Mouse (Mus musculus) MN1 (cell line): ENCODE measurements at regions not wholly inside any gene's neighbourhood (a gene's known extent, or its start where the extent isn't known, plus 50 kb on each side); places are given as distances from the start of the nearest gene placed in this dataset.

Source experiments
- DNase-seq: peaks from one replicate; pipeline ENCODE4 v3.0.0-alpha.2; 2016; ENCODE audit warnings: low spot score

GRCm38 (mm10) chr4:152928422-152928985, 450.8 kb upstream of the Kcnab2 start:
- DNase-seq = no peak

DNA sequence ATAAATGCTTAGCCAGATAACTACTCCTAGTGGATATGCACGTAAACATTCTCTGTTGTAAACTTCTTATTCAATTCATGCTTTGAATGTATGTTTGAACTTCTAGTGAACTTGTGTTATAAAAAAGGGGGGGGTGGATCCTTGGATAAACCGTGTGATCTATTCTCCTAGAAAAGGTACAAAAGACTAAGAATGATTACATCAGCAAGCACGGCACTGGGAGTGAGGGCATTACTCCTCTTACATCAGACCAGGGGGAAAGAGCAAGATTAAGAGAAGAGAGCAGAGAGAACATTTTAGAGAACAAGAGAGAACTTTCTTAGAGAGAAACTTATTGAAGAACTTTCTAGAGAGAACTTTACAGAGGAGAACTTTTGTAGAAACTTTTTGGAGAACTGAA, 442.6 kb upstream of the Kcnab2 start:
- no peak for DNase-seq

DNA sequence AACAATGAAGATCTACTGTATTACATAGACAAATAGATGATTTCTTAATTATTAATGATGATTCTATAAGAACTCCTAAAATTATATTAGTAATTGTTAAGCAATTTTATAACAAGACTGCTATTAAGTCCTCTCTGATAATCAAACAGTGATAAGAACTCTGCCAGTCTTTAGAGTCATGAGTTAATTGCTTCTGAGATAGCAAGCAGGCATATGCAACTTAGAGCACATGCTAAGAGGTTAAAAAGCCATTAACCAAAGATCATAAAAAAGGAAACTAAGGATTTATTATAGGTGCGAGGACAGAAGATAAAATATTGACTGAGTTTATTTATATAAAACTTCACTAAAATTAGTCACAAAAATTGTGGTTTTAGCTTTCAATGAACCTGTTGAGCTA, 442.2 kb upstream of the Kcnab2 start:
- no peak for DNase-seq

DNA sequence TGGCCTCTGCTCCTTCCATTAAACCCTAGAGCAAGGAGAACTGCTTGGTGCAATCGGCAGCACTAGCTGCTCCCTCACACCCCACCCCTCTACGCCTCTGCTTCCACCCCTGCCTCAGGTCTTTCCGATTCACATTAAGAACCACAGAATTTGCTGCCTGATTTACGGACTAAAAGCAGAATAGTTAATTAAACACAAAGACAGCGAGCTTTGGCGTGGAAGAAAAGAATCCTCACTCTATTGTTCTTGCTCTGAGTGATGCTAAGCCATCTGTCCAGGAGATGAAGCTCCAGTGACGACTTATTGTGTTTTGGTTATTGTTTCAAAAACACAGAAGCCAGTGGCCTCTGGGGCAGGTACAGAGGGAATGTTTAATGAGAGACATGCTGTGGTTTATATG, 438.9 kb upstream of the Kcnab2 start:
- DNase-seq = no peak

DNA sequence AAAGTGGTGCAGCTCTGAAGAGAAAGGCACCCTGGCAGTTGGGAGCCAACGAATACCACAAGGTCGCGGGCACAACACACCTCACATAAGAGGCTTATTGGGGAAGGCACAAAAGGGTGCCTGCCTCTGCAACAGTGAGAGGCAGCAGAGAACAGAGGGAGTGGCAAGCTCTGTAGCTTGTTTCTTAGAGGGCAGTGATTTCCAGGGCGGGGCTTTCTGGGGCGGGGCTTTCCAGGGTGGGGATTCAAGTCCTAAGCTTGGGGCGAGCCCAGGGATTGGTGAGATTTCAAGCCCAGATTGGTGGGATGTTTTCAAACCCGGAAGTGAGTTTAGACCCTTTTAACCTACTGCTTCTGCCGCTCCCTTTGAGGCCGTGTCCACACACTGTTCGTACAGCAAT, 435.8 kb upstream of the Kcnab2 start:
- no peak for DNase-seq

DNA sequence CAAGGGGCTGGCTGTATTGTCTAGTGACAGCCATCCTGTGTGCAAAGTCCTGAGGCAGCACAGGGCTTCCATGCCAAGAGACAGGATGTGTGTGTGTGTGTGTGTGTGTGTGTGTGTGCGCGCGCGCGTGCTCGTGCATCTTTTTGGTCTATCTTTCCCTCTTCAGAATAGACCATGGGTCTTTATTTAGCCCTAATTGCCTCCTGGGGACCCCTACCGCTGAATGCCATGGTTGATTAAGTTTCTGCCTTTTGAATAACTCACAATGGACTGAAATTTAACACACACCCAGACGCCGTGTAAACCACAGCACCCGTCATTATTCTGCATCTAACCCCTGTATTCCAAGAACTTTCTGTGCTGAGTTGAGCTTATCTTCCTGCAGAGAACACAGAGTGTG, 435.2 kb upstream of the Kcnab2 start:
- no peak for DNase-seq

- DNase-seq = no peak
Measured at GRCm38 (mm10) chr4:152908235-152908634, 430.6 kb upstream of the Kcnab2 start.

DNA sequence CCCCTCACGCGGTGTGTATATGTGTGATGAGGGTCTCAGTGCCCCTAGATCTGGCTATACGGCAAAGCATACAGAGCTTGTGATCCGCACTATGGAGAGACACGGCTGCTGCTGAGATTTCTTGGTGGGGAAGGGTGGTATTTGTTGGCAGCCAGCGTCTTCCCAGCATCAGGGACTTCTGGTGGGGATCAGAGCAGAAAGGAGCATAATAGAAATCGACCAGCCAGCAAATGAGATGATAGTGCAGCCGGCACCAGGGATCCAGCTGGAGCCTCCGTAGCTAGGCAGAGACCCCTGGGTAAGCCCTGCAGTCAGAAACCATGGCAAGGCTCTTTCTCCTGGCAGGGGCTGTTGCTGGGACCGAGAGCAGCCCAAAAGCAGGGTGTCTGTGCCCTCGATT, 425.2 kb upstream of the Kcnab2 start:
- DNase-seq = no peak

DNA sequence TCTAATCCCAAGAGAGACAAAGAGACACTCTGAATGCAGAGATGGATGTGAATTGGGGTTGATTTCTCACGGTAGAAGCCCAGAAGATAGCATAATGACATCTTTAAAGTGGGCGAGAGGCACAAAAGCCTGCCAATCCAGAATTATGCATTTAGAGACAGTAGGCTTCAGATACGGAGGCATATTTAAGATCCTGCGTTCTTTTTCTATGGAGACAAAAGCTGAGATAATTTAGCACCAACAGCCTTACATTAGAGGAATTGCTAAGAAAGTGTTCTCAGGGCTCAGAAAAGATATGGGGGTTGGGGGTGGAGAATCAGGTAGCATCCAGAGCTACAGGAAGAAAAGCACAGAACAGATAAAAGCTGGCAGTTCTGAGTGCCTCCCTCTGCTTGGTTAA, 422.4 kb upstream of the Kcnab2 start:
- no peak for DNase-seq

GRCm38 (mm10) chr4:152895076-152895475, 417.4 kb upstream of the Kcnab2 start:
- DNase-seq = no peak

DNA sequence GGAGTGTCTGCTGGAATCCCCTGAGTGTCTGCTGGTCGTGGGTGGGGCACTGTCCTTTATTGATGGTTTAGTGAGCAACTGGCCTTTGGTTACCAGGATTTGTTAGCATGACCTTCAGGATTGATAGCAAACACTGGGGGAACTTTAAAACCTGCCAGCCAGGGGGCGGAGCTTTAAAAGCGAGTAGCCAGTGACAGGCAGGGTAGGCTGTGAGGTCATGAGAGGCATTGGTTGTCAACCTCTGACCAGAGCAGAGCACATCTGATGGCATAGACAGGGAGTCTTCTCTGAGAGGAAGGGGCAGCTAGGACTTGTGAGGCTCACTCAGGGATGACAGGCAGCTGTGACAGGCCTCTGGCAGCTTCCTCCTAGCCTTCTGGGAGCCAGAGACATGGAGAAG, 415.3 kb upstream of the Kcnab2 start:
- no peak for DNase-seq

DNA sequence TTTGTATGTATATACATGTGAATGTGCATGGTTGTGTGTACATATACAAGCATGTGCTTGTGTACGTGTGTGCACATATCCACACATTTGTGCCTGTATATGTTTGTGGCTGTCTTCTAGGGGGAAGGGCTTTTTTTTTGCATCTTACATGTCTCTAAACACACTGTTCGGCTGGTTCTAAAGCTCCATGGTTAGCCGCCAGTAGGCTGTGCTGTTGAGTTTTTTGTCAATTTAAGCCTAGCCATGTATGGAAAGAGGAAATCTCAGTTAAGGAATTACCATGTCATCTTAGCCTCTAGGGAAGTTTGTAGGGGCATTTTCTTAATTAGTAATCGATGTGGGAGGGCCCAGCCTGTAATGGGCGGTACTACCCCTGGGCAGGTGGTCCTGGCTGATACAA, 411.5 kb upstream of the Kcnab2 start:
- DNase-seq = no peak

GRCm38 (mm10) chr4:152888306-152888705, 410.6 kb upstream of the Kcnab2 start:
- DNase-seq = no peak

- DNase-seq = no peak
Measured at GRCm38 (mm10) chr4:152886773-152887172, 409.1 kb upstream of the Kcnab2 start.

DNA sequence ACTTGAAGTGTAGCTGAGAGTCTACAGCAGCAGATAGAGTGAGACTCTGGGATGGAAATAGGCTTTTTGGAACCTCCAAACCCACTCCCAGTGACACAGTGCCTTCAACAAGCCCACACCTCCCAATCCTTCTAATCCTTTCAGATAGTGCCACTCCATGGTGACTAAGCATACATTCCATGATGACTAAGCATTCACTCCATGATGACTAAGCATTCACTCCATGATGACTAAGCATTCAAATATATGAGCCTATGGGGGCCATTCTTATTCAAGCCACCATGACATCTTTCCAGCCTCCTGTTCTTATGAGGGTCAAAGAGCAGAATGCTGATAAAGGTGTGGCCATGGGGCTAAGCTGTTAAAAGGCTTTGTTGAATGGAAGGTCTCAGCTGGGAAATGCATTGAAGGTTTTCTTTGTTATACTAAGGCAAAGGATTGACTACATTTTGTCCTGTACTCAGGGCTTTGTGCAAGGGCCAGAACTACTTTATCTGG, 403.8 kb upstream of the Kcnab2 start:
- DNase-seq = no peak

- DNase-seq = no peak
Measured at GRCm38 (mm10) chr4:152880368-152880767, 402.7 kb upstream of the Kcnab2 start.

- DNase-seq = no peak
Measured at GRCm38 (mm10) chr4:152878941-152879340, 401.3 kb upstream of the Kcnab2 start.

DNA sequence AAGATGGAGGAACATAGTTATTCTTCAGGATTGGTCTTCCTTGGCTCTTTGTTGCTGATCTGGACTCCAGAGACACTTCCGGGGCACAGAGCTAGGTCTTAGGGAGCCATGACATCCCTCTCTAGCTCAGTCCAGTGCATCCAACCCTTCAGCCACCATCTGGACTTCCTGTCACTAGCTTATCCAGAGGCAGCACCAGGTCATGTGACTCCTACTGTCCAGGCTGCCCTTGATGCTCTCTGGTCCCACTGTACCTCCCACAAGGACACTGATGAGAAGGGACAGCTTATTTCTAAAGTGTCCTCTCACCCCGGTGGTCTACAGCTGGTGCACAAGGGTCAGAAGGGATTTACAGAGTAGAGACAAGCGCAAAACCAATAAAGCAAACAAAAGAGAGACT, 400.7 kb upstream of the Kcnab2 start:
- DNase-seq = no peak

- no peak for DNase-seq
Measured at GRCm38 (mm10) chr4:152870046-152870445, 392.4 kb upstream of the Kcnab2 start.

GRCm38 (mm10) chr4:152865894-152866293, 388.2 kb upstream of the Kcnab2 start:
- DNase-seq = no peak

- DNase-seq = no peak
Measured at GRCm38 (mm10) chr4:152862818-152863614, 385.3 kb upstream of the Kcnab2 start.

GRCm38 (mm10) chr4:152859161-152859560, 381.5 kb upstream of the Kcnab2 start:
- DNase-seq = no peak

GRCm38 (mm10) chr4:152850147-152850546, 372.5 kb upstream of the Kcnab2 start:
- DNase-seq = no peak

GRCm38 (mm10) chr4:152836080-152836479, 358.4 kb upstream of the Kcnab2 start:
- DNase-seq = no peak
